Mouse (Mus musculus) brain, adult 10 weeks (tissue): Measurements from ENCODE around the gene AL731706.1. TPM values are rescaled to one million over a fixed set of nuclear protein-coding genes. Genes with fewer than 3 reads are reported as not detected.

Experiments used
- polyA plus RNA-seq: library from polyadenylated mRNA; stranded (reverse); fragments of 350-450 nt; fragmentation: Illumina TruSeq; extraction: RNeasy Lipid Tissue Mini Kit (QIAGEN cat#74804); gene quantifications from one replicate; pipeline ENCODE4 v1.2.3, GENCODE M21; 2015; ENCODE audit warnings: low read depth, low replicate concordance

Gene AL731706.1
- polyA plus RNA-seq, result 54.6 TPM

DNA sequence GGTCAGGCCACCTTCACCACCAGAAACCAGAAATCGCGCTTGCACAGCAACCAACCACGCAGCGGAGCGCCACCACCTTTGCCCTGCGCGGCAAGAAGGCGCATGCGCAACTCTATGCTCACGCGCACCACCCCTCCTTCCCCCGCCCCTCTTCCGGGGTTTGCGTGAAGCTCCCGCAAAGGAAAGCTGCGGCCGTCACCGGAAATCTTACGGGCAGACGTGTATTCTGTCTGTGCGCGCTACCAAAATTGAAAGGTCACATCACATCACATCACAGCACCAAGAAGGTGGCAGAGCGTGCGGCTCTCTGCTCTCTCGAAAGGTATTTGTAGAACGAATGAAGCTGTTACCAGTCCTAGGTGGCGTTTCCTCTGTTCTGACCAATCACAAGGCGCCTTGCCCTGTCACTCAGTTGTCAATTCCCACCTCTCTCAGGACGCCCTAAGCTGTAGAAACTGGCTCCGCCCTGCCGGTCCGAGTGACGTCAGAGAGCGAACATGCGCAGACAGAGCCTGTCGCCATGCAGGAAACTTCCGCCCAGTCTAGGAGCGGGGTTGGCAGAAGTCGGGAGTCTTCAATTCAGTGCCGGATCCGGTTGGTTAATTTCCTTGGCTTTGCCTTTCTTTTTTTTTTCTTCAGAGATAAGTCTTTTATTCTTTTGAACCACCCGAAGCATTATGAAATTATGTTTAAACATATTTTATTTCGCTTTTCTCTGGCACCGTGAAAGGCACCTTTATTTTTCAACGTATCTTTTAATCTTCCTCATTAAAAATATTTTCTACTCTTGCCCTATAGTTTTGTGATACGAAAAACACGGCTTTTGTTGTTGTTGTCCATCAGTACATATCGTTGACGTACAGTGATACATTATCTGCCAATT is at the start of gene AL731706.1, which contains the start of the genes Slx4ip and Mkks:
Gene AL731706.1, minus strand, starts transcription at position 322 of the 883 bp plus-strand sequence.
Gene Slx4ip, plus strand, starts transcription at position 151 of the 883 bp plus-strand sequence.
Gene Mkks, minus strand, starts transcription at position 322 of the 883 bp plus-strand sequence.

DNA sequence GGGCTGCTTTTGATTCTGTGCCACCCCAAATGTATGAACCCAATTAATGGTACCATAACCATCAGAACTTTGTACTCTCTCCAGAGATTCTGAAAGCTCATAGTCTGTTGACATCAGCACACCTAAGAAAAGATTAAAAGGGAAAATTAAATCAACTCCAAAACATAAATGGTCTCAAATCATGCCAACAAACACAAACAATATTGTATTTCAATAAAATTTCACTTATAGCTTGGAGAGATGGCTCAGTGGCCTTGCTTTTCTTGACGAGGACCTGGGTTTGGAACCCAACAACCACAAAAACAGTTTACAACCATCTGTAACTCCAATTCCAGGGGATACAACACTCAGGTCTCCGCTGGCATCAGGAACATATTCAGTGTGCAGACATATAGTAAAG is 5.6 kb downstream of the AL731706.1 start, which contains the start of gene AL731706.2:
Gene AL731706.2, minus strand, starts transcription at position 101 of the 400 bp plus-strand sequence.

Other genes starting within 250 kb of the AL731706.1 start
- 3,997 TPM for gene Snap25, start 177.9 kb downstream of the AL731706.1 start, polyA plus RNA-seq
- gene AL731706.2, start 5.7 kb downstream of the AL731706.1 start, polyA plus RNA-seq, result 89.0 TPM
- 5.9 TPM for gene Slx4ip, start 171 bp downstream of the AL731706.1 start, polyA plus RNA-seq
- 22.0 TPM for gene Mkks, start within 50 bp of the AL731706.1 start, polyA plus RNA-seq
- 2.7 TPM for gene Jag1, start 225.3 kb upstream of the AL731706.1 start, polyA plus RNA-seq